Mouse (Mus musculus) bone marrow, adult 2 months (tissue): ENCODE measurements around the gene Plekhg2. TPM values are rescaled to one million over a fixed set of nuclear protein-coding genes. Genes with fewer than 3 reads are reported as not detected.

ENCODE experiments used
- H3K27ac ChIP-seq: fragments of 200-500 bp; 2 replicates; pipeline ENCODE4 v1.5.1; 2012; ENCODE audit warnings: low read depth, mild to moderate bottlenecking, control low read depth, inconsistent platforms, low read length; ENCODE audit not compliant: control insufficient read depth, poor library complexity, insufficient read depth
- H3K4me1 ChIP-seq: fragments of 200-500 bp; 2 replicates; pipeline ENCODE4 v1.6.1; 2011; ENCODE audit warnings: low read length; ENCODE audit not compliant: control insufficient read depth, insufficient read depth
- H3K4me3 ChIP-seq: fragments of 200-500 bp; replicated peaks from 2 replicates; pipeline ENCODE3; 2011; ENCODE audit warnings: mild to moderate bottlenecking, low read depth, low read length, control low read depth; ENCODE audit not compliant: control insufficient read depth
- CTCF ChIP-seq: fragments of 200-500 bp; IDR thresholded peaks from 2 replicates; pipeline ENCODE4 v1.5.1; 2011; ENCODE audit warnings: low read length, control low read depth; ENCODE audit not compliant: control insufficient read depth, insufficient read depth
- POLR2A ChIP-seq: fragments of 200-500 bp; IDR thresholded peaks from 2 replicates; pipeline ENCODE4 v1.6.1; 2011; ENCODE audit warnings: low read depth, mild to moderate bottlenecking, control low read depth, low read length, borderline replicate concordance; ENCODE audit not compliant: control insufficient read depth
- WGBS: fragments of 180-500 bp; shearing (Covaris S2); methylation state at CpG from one replicate; pipeline ENCODE4 v1.1.7; 2018; 5-methylcytosine and 5-hydroxymethylcytosine counted together
- polyA plus RNA-seq: library from polyadenylated mRNA; stranded (reverse); fragments of >200 nt; gene quantifications from 2 replicates; pipeline ENCODE4 v1.2.4, GENCODE M21; 2011; ENCODE audit warnings: low replicate concordance; ENCODE audit not compliant: missing spikeins, insufficient read depth, insufficient read length

Plekhg2 gene
- polyA plus RNA-seq, 1 experiment, result 26.3 TPM

DNA sequence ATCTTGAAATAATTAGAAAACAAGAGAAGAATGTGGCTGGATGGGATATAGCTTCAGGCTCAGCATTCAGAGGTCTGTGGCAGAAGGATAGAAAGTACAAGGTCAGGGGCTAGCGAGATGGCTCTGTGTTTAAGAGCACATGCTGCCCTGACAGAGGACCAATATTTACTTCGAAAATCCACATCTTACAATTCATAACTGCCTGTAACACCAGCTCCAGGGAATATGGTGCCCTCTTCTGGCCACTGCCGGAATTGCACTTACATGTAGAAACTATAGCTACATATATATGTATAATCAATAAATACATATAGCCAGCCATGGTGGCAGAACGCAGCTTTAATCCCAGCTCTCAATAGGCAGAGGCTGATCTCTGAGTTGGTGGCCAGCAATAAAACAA, 27.8 kb downstream of the Plekhg2 start:
- Histone ChIP-seq H3K4me3 (no peak overlapping the region), H3K4me1 (no peaks in the 10 kb centered on the region), H3K27ac (no peak overlapping the region)
- TF ChIP-seq CTCF, result peak; percentile 58
- TF ChIP-seq POLR2A, result no peak
- WGBS, result 2% methylated on average over 4 of the region's 4 CpGs

DNA sequence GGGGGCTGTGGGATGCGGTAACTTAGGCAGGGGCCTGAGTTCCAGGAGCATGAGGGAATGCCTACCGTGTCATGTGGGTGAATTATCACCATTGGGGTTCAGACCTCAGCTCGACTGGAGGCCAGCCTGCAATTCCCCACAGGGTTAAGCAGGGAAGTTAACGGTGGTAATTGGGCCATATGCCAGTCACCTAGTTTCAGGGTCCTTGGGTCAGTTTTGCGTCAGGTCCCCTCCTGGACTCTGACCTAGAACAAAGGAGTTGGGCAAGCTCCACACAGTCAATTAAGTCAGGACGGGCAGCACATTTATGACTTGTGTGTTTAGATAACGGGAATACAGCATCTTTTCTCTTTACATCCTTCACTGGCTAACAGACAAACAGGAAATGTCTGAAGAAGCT, 31.0 kb downstream of the Plekhg2 start:
- Histone ChIP-seq H3K4me3 (no peak overlapping the region), H3K4me1 (no peaks in the 10 kb centered on the region), H3K27ac (no peak overlapping the region)
- TF ChIP-seq POLR2A (no peak), CTCF (no peak)
- 63% methylated on average over 7 of the region's 7 CpGs for WGBS

DNA sequence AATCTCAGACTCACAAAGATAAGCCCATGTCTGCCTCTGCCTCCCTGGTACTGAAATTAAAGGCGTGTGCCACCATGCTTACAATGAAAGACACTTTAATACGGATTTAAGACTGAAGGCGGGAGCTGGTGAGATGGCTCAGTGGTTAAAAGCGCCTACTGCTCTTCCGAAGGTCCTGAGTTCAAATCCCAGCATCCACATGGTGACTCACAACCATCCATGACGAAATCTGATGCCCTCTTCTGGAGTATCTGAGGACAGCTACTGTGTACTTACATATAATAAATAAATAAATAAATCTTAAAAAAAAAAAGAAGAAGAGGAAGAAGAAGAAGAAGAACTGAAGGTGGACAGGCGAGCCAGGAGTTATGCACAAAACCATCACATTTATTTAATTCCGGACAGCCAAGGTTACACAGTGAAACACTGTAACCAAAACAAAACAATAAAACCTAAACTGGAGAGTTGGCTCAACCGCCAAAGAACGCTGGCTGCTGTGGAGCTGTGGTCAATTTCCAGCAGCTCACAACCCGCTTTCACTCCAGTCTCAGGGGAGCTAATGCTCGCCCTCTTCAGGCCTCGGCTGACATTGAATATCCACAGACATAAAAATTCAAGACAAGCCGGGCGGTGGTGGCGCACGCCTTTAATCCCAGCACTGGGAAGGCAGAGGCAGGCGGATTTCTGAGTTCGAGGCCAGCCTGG, 33.0 kb downstream of the Plekhg2 start:
- WGBS, result 15% methylated on average over 19 of the region's 19 CpGs
- Histone ChIP-seq H3K4me3 (peak overlapping the region; percentile 79), H3K4me1 (no peaks in the 10 kb centered on the region; the same call in 1 of the 2 replicates), H3K27ac (peak overlapping the region; percentile 90)
- TF ChIP-seq POLR2A, result no peak
- peak; percentile 51 for TF ChIP-seq CTCF

DNA sequence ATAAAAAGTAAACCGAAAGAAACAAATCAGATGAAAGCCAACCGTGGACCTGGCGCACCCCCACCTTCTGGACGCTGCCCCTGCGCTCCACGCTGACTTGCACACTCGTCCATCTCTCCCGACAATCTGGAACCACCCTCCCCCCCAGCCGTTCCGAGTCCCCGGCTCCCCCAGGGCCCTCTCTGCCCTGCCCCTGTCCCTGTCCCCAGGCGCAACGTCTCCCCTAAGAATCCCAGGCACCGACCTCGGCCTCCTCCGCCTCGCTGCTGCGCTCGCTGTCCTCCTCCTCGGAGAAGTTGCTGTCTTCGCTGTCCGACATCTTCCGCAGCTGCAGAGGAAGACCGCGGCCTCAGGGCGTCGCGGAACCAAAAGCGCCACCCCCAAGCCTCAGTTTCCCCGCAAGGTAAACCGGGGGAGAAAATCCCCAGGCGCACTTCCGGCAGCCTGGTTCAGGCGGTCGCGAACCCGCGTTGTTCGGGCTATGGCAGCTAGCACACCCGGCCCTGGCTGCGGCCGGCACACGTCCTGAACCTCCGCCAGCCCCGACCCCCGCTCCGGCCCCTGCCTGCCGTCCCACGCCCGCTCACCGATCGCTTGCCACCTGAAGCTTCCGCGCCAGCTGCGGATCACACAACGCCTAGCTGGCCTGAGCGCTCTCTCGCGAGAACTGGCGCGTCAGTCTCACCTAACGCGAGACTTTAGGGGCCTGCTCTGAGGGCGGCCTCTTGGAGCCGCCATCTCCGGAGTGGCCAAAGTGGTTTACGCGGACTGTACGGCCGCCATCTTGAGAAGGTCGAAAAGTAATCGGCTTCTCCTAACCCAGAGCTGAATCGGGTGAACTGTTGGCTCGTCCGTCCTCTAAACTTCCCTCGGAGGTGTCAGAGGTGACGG, 34.0 kb downstream of the Plekhg2 start, which contains the start of gene Supt5:
Supt5 (minus strand) TSS at position 639 of the 891 bp plus-strand sequence.
- Histone ChIP-seq H3K4me1 (no peaks in the 10 kb centered on the region; the same call in 1 of the 2 replicates), H3K27ac (peak within 1 kb of the TSS; percentile 90), H3K4me3 (peak within 1 kb of the TSS; percentile 99)
- TF ChIP-seq CTCF, result no peak
- peak; percentile 97 for TF ChIP-seq POLR2A
- under 1% methylated on average over 77 of the region's 77 CpGs for WGBS

DNA sequence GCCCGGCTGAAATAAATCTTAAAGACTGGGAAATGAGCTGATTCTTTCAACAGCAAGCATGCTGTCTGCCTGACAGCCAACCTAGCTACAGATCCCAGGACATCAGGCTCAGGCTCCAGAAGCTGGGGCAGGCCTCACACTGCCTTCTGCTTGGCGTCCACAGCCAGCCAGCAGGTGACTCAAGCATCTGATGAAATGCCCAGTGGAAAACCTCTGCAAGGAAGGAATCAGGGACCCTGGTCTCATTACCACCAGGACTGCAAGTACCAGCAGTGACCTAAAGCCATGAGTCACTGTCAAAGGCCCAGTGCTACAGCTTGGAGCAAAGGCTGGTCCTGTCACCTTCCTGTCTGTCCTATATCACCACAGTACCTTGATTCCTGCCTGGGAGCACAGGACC, 36.9 kb downstream of the Plekhg2 start:
- no peak for TF ChIP-seq POLR2A
- H3K27ac ChIP-seq, result no peak overlapping the region
- H3K4me1 ChIP-seq, result no peaks in the 10 kb centered on the region; the same call in 1 of the 2 replicates
- H3K4me3 ChIP-seq, result no peak overlapping the region
- WGBS, result 76% methylated on average over 2 of the region's 2 CpGs

DNA sequence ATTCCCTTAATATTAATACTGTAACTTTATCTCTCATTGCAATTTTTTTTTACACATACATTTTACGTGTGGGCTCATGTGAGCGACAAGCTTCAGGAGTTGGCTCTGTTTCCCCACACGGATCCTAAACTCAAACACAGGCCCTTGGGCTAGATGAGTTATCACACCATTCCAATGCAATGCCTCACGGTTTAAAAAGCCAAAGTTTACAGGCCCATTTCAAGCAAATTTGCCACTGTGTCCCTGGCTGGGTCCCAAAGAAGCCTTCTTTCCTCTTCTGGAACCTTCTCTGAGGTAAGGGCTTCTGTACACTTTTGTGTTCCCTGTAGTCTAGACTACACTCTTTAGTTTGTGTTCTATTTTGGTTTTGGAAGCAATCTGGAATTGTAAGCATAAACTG, 37.9 kb downstream of the Plekhg2 start:
- TF ChIP-seq CTCF (no peak), POLR2A (no peak)
- 87% methylated on average over 4 of the region's 4 CpGs for WGBS
- Histone ChIP-seq H3K27ac (no peak overlapping the region), H3K4me3 (no peak overlapping the region), H3K4me1 (no peaks in the 10 kb centered on the region; the same call in 1 of the 2 replicates)

DNA sequence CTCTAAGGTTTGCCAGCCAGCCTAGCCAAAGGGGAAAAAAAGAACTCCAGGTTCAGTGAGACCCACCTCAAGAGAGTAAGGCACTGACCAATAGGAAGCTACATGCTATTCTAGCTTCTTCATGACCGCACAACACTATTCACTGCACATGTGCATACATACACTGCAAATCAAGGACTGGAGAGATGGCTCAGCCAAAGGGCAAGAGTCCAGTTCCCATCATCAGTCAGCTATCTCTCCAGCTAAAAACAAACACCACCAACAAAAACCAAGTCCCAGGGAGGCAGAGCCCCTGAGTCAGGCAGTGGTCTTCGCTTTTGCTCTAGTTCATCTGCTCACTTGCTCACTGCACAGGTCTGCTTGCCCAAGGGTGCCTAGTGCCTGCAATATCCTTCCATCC, 44.1 kb downstream of the Plekhg2 start:
- Histone ChIP-seq H3K27ac (no peak overlapping the region), H3K4me3 (no peak overlapping the region), H3K4me1 (no peaks in the 10 kb centered on the region)
- TF ChIP-seq POLR2A, result no peak
- no peak for TF ChIP-seq CTCF
- 98% methylated on average over 2 of the region's 2 CpGs for WGBS

DNA sequence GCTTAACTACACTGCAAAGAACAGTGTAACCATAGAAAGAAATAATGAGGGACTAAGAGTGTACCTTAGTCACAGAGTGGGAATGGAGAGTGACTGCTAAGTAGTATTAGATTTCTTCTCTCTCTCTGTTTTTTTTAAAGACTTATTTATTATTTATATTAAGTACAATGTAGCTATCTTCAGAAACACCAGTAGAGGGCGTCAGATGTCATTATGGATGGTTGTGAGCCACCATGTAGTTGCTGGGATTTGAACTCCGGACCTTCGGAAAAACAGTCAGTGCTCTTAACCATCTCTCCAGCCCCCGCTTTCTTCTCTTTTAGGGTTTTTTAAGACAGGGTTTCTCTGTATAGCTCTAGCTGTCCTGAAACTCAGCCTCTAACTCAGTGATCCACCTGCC, 45.9 kb downstream of the Plekhg2 start:
- no peak overlapping the region for H3K4me3 ChIP-seq
- 83% methylated on average over 4 of the region's 4 CpGs for WGBS
- H3K4me1 ChIP-seq, result no peaks in the 10 kb centered on the region
- no peak overlapping the region for H3K27ac ChIP-seq
- TF ChIP-seq POLR2A, result no peak
- no peak for TF ChIP-seq CTCF

DNA sequence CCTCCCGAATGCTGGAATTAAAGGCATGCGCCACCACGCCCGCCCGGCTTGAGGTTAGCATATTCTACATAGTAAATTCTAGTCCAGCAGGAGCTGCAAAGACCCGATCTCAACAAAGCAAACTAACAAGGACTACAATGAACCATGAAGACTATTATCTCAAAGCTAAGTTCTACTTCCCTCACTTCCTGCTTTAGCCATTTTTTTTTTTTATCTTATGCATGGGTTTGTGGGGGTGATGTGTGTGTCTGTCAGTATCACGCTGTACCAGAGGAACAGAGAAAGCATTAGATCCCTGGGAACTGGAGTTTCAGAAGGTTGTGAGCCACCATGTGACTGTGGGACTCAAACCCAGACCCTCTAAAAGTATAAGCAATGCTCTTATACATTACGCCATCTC, 47.1 kb downstream of the Plekhg2 start:
- TF ChIP-seq POLR2A (no peak), CTCF (no peak)
- Histone ChIP-seq H3K27ac (no peak overlapping the region), H3K4me3 (no peak overlapping the region), H3K4me1 (no peaks in the 10 kb centered on the region)
- 88% methylated on average over 8 of the region's 8 CpGs for WGBS
